Mouse (Mus musculus): Measurements from ENCODE around the gene Prc1. TPM values are rescaled to one million over a fixed set of nuclear protein-coding genes. Genes with fewer than 3 reads are reported as not detected.

Gene Prc1
- total RNA-seq (2012; rRNA removed) (52.5 and 64.8 TPM in 2 replicates), total RNA-seq (2014; rRNA removed) (83.0 and 84.4 TPM in 2 replicates), polyA plus RNA-seq (2012; ENCODE audit: insufficient read length, low read depth) (75.6 and 80.4 TPM in 2 replicates)

GRCm38 (mm10) chr7:80294062-80294763 lies at the start of gene Prc1:
Gene Prc1 (plus strand): TSS chr7:80294450.
- Histone ChIP-seq H3K79me2 (replicated peaks; ENCODE audit: control insufficient read depth, extremely low read depth, insufficient read depth, poor library complexity, severe bottlenecking) (peaks cover 46% of the 10 kb centered on the region), H3K4me3 (replicated peaks in 1 of 3; ENCODE audit: low read depth in 2 of 3, low read length in 2 of 3, poor library complexity in 1 of 3) (peak within 1 kb of the TSS; percentile 75 to 93 (median 82)), H3K36me3 (replicated peaks in 1 of 2; ENCODE audit: control insufficient read depth in 1 of 2, insufficient read depth in 1 of 2, low read length in 1 of 2) (peaks cover 12 to 42% of the 10 kb centered on the region in 2 experiments), H3K4me2 (ENCODE audit: insufficient read depth, low read depth, poor library complexity, severe bottlenecking) (peak within 1 kb of the TSS; percentile 89), H3K9ac (ENCODE audit: insufficient read depth, low read depth) (peak within 1 kb of the TSS; percentile 69), H3K9me3 (replicated peaks; ENCODE audit: low read length) (no peaks in the 10 kb centered on the region), H3K27ac (ENCODE audit: insufficient read depth, low read depth) (peak within 1 kb of the TSS; percentile 31), H3K4me1 (ENCODE audit: control insufficient read depth in 1 of 2, insufficient read depth in 2 of 2) (peaks cover 7 to 36% of the 10 kb centered on the region in 2 experiments; a peak in 3 of 4 replicates), H3K27me3 (replicated peaks) (no peaks in the 10 kb centered on the region)
- dilution Hi-C loops (cut with MboI; ENCODE audit: extremely low pct_ligation_motif_present, extremely low pct_unique_long_range_greater_than_20kb, low sequenced_read_pairs), result no loop called here
- in situ Hi-C loops (cut with MboI; ENCODE audit: low pct_ligation_motif_present, low pct_unique_long_range_greater_than_20kb, low sequenced_read_pairs), result no loop called here
- peak; percentile 97 for DNase-seq (ENCODE audit: extremely low read depth)
- TF ChIP-seq BHLHE40 (IDR thresholded peaks at IDR 0.05; ENCODE audit: low read depth, low read length) (peak; percentile 47; the same call in 1 of the 2 replicates), MAZ (IDR thresholded peaks at IDR 0.05; ENCODE audit: low read depth, low read length) (0 out of 2 replicates have a peak, but pooled peaks have one; percentile 24), RAD21 (IDR thresholded peaks at IDR 0.05; ENCODE audit: low read depth, low read length) (no peak), NRF1 (IDR thresholded peaks at IDR 0.05; ENCODE audit: low read depth, low read length) (peak; percentile 89), GABPA (IDR thresholded peaks at IDR 0.05; ENCODE audit: insufficient replicate concordance, low read depth, low read length) (no peak), SMC3 (IDR thresholded peaks at IDR 0.05; ENCODE audit: low read depth, low read length) (no peak), JUND (conservative IDR thresholded peaks at IDR 0.05; ENCODE audit: low read depth, low read length) (no peak), USF2 (conservative IDR thresholded peaks at IDR 0.05; ENCODE audit: low read depth, low read length) (no peak), RCOR1 (conservative IDR thresholded peaks at IDR 0.05; ENCODE audit: low read depth, low read length) (no peak), E2F4 (IDR thresholded peaks at IDR 0.05; ENCODE audit: insufficient replicate concordance, low read depth, low read length) (peak; percentile 85; the same call in 1 of the 2 replicates), ZKSCAN1 (IDR thresholded peaks at IDR 0.05; ENCODE audit: borderline replicate concordance, low read depth, low read length) (no peak), CHD1 (IDR thresholded peaks at IDR 0.05; ENCODE audit: low read depth, low read length) (no peak; the same call in 1 of the 2 replicates), ZC3H11A (IDR thresholded peaks at IDR 0.05; ENCODE audit: low read depth, low read length) (no peak), JUN (IDR thresholded peaks at IDR 0.05; ENCODE audit: insufficient read depth, low read depth, low read length) (peak; percentile 70), SIN3A (IDR thresholded peaks at IDR 0.05; ENCODE audit: low read length) (peak; percentile 93), MAFK (IDR thresholded peaks at IDR 0.05; ENCODE audit: insufficient replicate concordance, low read length) (no peak), KAT2A (IDR thresholded peaks at IDR 0.05; ENCODE audit: insufficient replicate concordance, low read length) (no peak), ETS1 (conservative IDR thresholded peaks at IDR 0.05; ENCODE audit: low read depth, low read length) (no peak), CHD2 (IDR thresholded peaks at IDR 0.05; ENCODE audit: low read length) (peak; percentile 42; the same call in 1 of the 2 replicates), NELFE (IDR thresholded peaks at IDR 0.05; ENCODE audit: low read depth, low read length) (peak; percentile 83), ZMIZ1 (IDR thresholded peaks at IDR 0.05; ENCODE audit: low read depth, low read length) (peak; percentile 92), IRF4 (IDR thresholded peaks at IDR 0.05; ENCODE audit: low read depth, low read length) (no peak; the same call in 1 of the 2 replicates), TBP (conservative IDR thresholded peaks at IDR 0.05; ENCODE audit: low read depth, low read length) (peak; percentile 63; the same call in 1 of the 2 replicates), MYC (IDR thresholded peaks at IDR 0.05; ENCODE audit: low read depth, low read length) (peak; percentile 45; the same call in 1 of the 2 replicates), HCFC1 (IDR thresholded peaks at IDR 0.05; ENCODE audit: low read depth, low read length) (peak; percentile 16; the same call in 1 of the 2 replicates), CTCF (conservative IDR thresholded peaks at IDR 0.05 in 1 of 2, IDR thresholded peaks at IDR 0.05 in 1 of 2; ENCODE audit: low read depth in 2 of 2, low read length in 2 of 2) (no peak), TCF12 (IDR thresholded peaks at IDR 0.05; ENCODE audit: low read depth, low read length) (peak; percentile 59), POLR2A (IDR thresholded peaks at IDR 0.05; ENCODE audit: low read depth, low read length) (peak; percentile 95), EP300 (IDR thresholded peaks at IDR 0.05; ENCODE audit: low read length) (no peak), PAX5 (IDR thresholded peaks at IDR 0.05; ENCODE audit: low read length) (no peak), MEF2A (IDR thresholded peaks at IDR 0.05; ENCODE audit: borderline replicate concordance, low read depth, low read length) (0 out of 2 replicates have a peak, but pooled peaks have one; percentile 45), MXI1 (IDR thresholded peaks at IDR 0.05; ENCODE audit: low read depth, low read length) (peak; percentile 79), UBTF (IDR thresholded peaks at IDR 0.05; ENCODE audit: low read depth, low read length) (peak; percentile 80; the same call in 1 of the 2 replicates), POLR2AphosphoS2 (IDR thresholded peaks at IDR 0.05; ENCODE audit: low read depth, low read length) (peak; percentile 91), MAX (IDR thresholded peaks at IDR 0.05; ENCODE audit: low read length) (peak; percentile 25; the same call in 1 of the 2 replicates), ZNF384 (IDR thresholded peaks at IDR 0.05; ENCODE audit: low read depth, low read length) (no peak), USF1 (IDR thresholded peaks at IDR 0.05; ENCODE audit: low read depth, low read length) (no peak), ELF1 (IDR thresholded peaks at IDR 0.05; ENCODE audit: low read depth, low read length) (peak; percentile 41; the same call in 1 of the 2 replicates)

Data from CH12.LX (cell line).